ENCODE assay signal across 7 mouse cellular contexts in genomic region chr8:122610209-122610608, GRCm38 (mm10). TPM values are rescaled to one million over a fixed set of nuclear protein-coding genes. Genes with fewer than 3 reads are reported as not detected.
DNase-seq lines count a peak whose midpoint lies in the region; ATAC-seq and TF ChIP-seq lines count a peak whose summit lies in the region.

No protein-coding gene starts in this region.

- WGBS in lung, embryonic 16.5 days = 52% methylated on average over 4 of the region's 4 CpGs
- 60% methylated on average over 4 of the region's 4 CpGs for WGBS in lung, adult 2 months
- WGBS in forebrain, embryonic 16.5 days = 56% methylated on average over 4 of the region's 4 CpGs
- 68% methylated on average over 4 of the region's 4 CpGs for WGBS in limb, embryonic 13.5 days
- WGBS in neural tube, embryonic 15.5 days = 61% methylated on average over 4 of the region's 4 CpGs

- no peak for TF ChIP-seq CTCF in lung, adult 2 months (IDR thresholded peaks at IDR 0.05; ENCODE audit: insufficient read depth, low read length)

- H3K4me3 ChIP-seq in lung, embryonic 16.5 days (ENCODE audit: low read length) = no peak overlapping the region; the same call in 1 of the 2 replicates
- no peak overlapping the region for H3K4me3 ChIP-seq in lung, adult 2 months (replicated peaks; ENCODE audit: extremely low read depth, low read depth, low read length)
- no peak overlapping the region for H3K4me3 ChIP-seq in forebrain, embryonic 16.5 days (replicated peaks; ENCODE audit: low read length)
- H3K4me3 ChIP-seq in limb, embryonic 13.5 days = peak overlapping the region; percentile 76; the same call in 1 of the 2 replicates
- 0 out of 2 replicates have a peak overlapping the region, but pooled peaks have one; percentile 62 for H3K4me3 ChIP-seq in neural tube, embryonic 15.5 days (replicated peaks)

- no peak for DNase-seq in lung, adult 2 months
- no peak for DNase-seq in frontal cortex, postnatal 14 days (ENCODE audit: low spot score in 2 of 2)
- DNase-seq in ovary, postnatal 14 days (ENCODE audit: low spot score) = no peak

- H3K27me3 ChIP-seq in lung, embryonic 16.5 days (ENCODE audit: control insufficient read depth, insufficient read depth, low read depth, low read length) = no peaks in the 10 kb centered on the region
- no peaks in the 10 kb centered on the region for H3K27me3 ChIP-seq in forebrain, embryonic 16.5 days (replicated peaks; ENCODE audit: control insufficient read depth, insufficient read depth, low read length)
- no peaks in the 10 kb centered on the region for H3K27me3 ChIP-seq in limb, embryonic 13.5 days
- H3K27me3 ChIP-seq in neural tube, embryonic 15.5 days (replicated peaks) = no peaks in the 10 kb centered on the region

- ATAC-seq in lung, embryonic 16.5 days (ENCODE audit: low read depth) = no peak
- no peak for ATAC-seq in forebrain, embryonic 16.5 days
- ATAC-seq in limb, embryonic 13.5 days (ENCODE audit: low FRiP score, low read depth) = no peak
- ATAC-seq in neural tube, embryonic 15.5 days (ENCODE audit: low FRiP score) = no peak

- no peak overlapping the region for H3K27ac ChIP-seq in lung, embryonic 16.5 days (ENCODE audit: low read length)
- no peak overlapping the region for H3K27ac ChIP-seq in forebrain, embryonic 16.5 days (ENCODE audit: low read length)
- H3K27ac ChIP-seq in limb, embryonic 13.5 days = no peak overlapping the region
- no peak overlapping the region for H3K27ac ChIP-seq in neural tube, embryonic 15.5 days (replicated peaks)

- H3K36me3 ChIP-seq in lung, embryonic 16.5 days (ENCODE audit: control insufficient read depth, insufficient read depth, low read length) = peaks cover 5% of the 10 kb centered on the region; the same call in 1 of the 2 replicates
- H3K36me3 ChIP-seq in forebrain, embryonic 16.5 days (ENCODE audit: control insufficient read depth, insufficient read depth) = no peaks in the 10 kb centered on the region
- H3K36me3 ChIP-seq in limb, embryonic 13.5 days = peaks cover 14% of the 10 kb centered on the region
- peaks cover 4% of the 10 kb centered on the region; the same call in 1 of the 2 replicates for H3K36me3 ChIP-seq in neural tube, embryonic 15.5 days

- no peak overlapping the region; the same call in 1 of the 2 replicates for H3K9ac ChIP-seq in lung, embryonic 16.5 days (ENCODE audit: low read length)
- no peak overlapping the region for H3K9ac ChIP-seq in forebrain, embryonic 16.5 days (replicated peaks; ENCODE audit: low read depth, low read length)
- H3K9ac ChIP-seq in limb, embryonic 13.5 days = no peak overlapping the region
- no peak overlapping the region for H3K9ac ChIP-seq in neural tube, embryonic 15.5 days (replicated peaks)

- TF ChIP-seq POLR2A in lung, adult 2 months (IDR thresholded peaks at IDR 0.05; ENCODE audit: borderline replicate concordance, extremely low read depth, low read depth, low read length) = no peak

- peak overlapping the region; percentile 89 for H3K4me2 ChIP-seq in lung, embryonic 16.5 days (ENCODE audit: low read depth, low read length)
- peak overlapping the region; percentile 63 for H3K4me2 ChIP-seq in forebrain, embryonic 16.5 days (ENCODE audit: low read length)
- peak overlapping the region; percentile 92 for H3K4me2 ChIP-seq in limb, embryonic 13.5 days (replicated peaks)
- H3K4me2 ChIP-seq in neural tube, embryonic 15.5 days = peak overlapping the region; percentile 83

- no peaks in the 10 kb centered on the region for H3K9me3 ChIP-seq in lung, embryonic 16.5 days (ENCODE audit: control insufficient read depth, low read length)
- H3K9me3 ChIP-seq in forebrain, embryonic 16.5 days (ENCODE audit: control insufficient read depth, low read length) = no peaks in the 10 kb centered on the region
- no peaks in the 10 kb centered on the region for H3K9me3 ChIP-seq in limb, embryonic 13.5 days
- no peaks in the 10 kb centered on the region for H3K9me3 ChIP-seq in neural tube, embryonic 15.5 days (replicated peaks)

- H3K4me1 ChIP-seq in lung, embryonic 16.5 days (replicated peaks; ENCODE audit: control insufficient read depth, insufficient read depth, low read length) = peaks cover 12% of the 10 kb centered on the region
- H3K4me1 ChIP-seq in lung, adult 2 months (ENCODE audit: control insufficient read depth, insufficient read depth, low read length) = peaks cover 12% of the 10 kb centered on the region
- peaks cover 16% of the 10 kb centered on the region for H3K4me1 ChIP-seq in forebrain, embryonic 16.5 days (replicated peaks; ENCODE audit: control insufficient read depth, insufficient read depth, low read length)
- H3K4me1 ChIP-seq in limb, embryonic 13.5 days = peaks cover 21% of the 10 kb centered on the region
- H3K4me1 ChIP-seq in neural tube, embryonic 15.5 days = peaks cover 22% of the 10 kb centered on the region

RNA-seq across cellular contexts. Expression of gene Galns, which starts 1.1 kb away (rescaled TPM):
- polyA plus RNA-seq in lung, embryonic 16.5 days (2015; fragmentation: Nextera tagmentation; extraction: Ambion mirVana) = 15.0 and 15.2 TPM in 2 replicates
- polyA plus RNA-seq in lung, adult 2 months (2012; rRNA removed) = 13.8 and 14.9 TPM in 2 replicates
- polyA plus RNA-seq in forebrain, embryonic 16.5 days (2015; fragmentation: Nextera tagmentation; extraction: Ambion mirVana) = 3.8 and 4.6 TPM in 2 replicates
- 9.0 and 9.7 TPM in 2 replicates for polyA plus RNA-seq in limb, embryonic 13.5 days (2015; fragmentation: Nextera tagmentation; extraction: Ambion mirVana)
- 6.7 and 9.5 TPM in 2 replicates for polyA plus RNA-seq in neural tube, embryonic 15.5 days (2015; fragmentation: Nextera tagmentation; extraction: Ambion mirVana)

RNA-seq across cellular contexts. Expression of gene Trappc2l, which starts 1.2 kb away (rescaled TPM):
- 48.0 and 62.6 TPM in 2 replicates for polyA plus RNA-seq in lung, embryonic 16.5 days (2015; fragmentation: Nextera tagmentation; extraction: Ambion mirVana)
- 122 and 162 TPM in 2 replicates for polyA plus RNA-seq in lung, adult 2 months (2012; rRNA removed)
- 72.0 and 92.6 TPM in 2 replicates for polyA plus RNA-seq in forebrain, embryonic 16.5 days (2015; fragmentation: Nextera tagmentation; extraction: Ambion mirVana)
- polyA plus RNA-seq in limb, embryonic 13.5 days (2015; fragmentation: Nextera tagmentation; extraction: Ambion mirVana) = 49.6 and 55.6 TPM in 2 replicates
- 103 and 113 TPM in 2 replicates for polyA plus RNA-seq in neural tube, embryonic 15.5 days (2015; fragmentation: Nextera tagmentation; extraction: Ambion mirVana)

RNA-seq across cellular contexts. Expression of gene Pabpn1l, which starts 12.3 kb away (rescaled TPM):
- not detected in 2 replicates for polyA plus RNA-seq in lung, embryonic 16.5 days (2015; fragmentation: Nextera tagmentation; extraction: Ambion mirVana)
- polyA plus RNA-seq in lung, adult 2 months (2012; rRNA removed) = not detected in 2 replicates
- not detected in 2 replicates for polyA plus RNA-seq in forebrain, embryonic 16.5 days (2015; fragmentation: Nextera tagmentation; extraction: Ambion mirVana)
- polyA plus RNA-seq in limb, embryonic 13.5 days (2015; fragmentation: Nextera tagmentation; extraction: Ambion mirVana) = not detected in 2 replicates
- 0.14 TPM in 1 of 2 replicates, not detected in the other for polyA plus RNA-seq in neural tube, embryonic 15.5 days (2015; fragmentation: Nextera tagmentation; extraction: Ambion mirVana)

RNA-seq across cellular contexts. Expression of gene Aprt, which starts 33.5 kb away (rescaled TPM):
- polyA plus RNA-seq in lung, embryonic 16.5 days (2015; fragmentation: Nextera tagmentation; extraction: Ambion mirVana) = 279 and 290 TPM in 2 replicates
- 108 and 109 TPM in 2 replicates for polyA plus RNA-seq in lung, adult 2 months (2012; rRNA removed)
- 184 and 204 TPM in 2 replicates for polyA plus RNA-seq in forebrain, embryonic 16.5 days (2015; fragmentation: Nextera tagmentation; extraction: Ambion mirVana)
- polyA plus RNA-seq in limb, embryonic 13.5 days (2015; fragmentation: Nextera tagmentation; extraction: Ambion mirVana) = 335 and 351 TPM in 2 replicates
- polyA plus RNA-seq in neural tube, embryonic 15.5 days (2015; fragmentation: Nextera tagmentation; extraction: Ambion mirVana) = 189 and 207 TPM in 2 replicates

RNA-seq across cellular contexts. Expression of gene Cdt1, which starts 42.4 kb away (rescaled TPM):
- 39.1 and 41.1 TPM in 2 replicates for polyA plus RNA-seq in lung, embryonic 16.5 days (2015; fragmentation: Nextera tagmentation; extraction: Ambion mirVana)
- 11.7 and 12.2 TPM in 2 replicates for polyA plus RNA-seq in lung, adult 2 months (2012; rRNA removed)
- polyA plus RNA-seq in forebrain, embryonic 16.5 days (2015; fragmentation: Nextera tagmentation; extraction: Ambion mirVana) = 12.0 and 13.9 TPM in 2 replicates
- polyA plus RNA-seq in limb, embryonic 13.5 days (2015; fragmentation: Nextera tagmentation; extraction: Ambion mirVana) = 39.3 and 40.2 TPM in 2 replicates
- 6.8 and 15.4 TPM in 2 replicates for polyA plus RNA-seq in neural tube, embryonic 15.5 days (2015; fragmentation: Nextera tagmentation; extraction: Ambion mirVana)

Comparison
In these comparisons a context has a peak if more than half of its experiments do, and no peak if none do; other contexts are left out.
1. H3K4me3 ChIP-seq: peak in limb, embryonic 13.5 days (single experiment) and neural tube, embryonic 15.5 days (single experiment); none in lung, embryonic 16.5 days (single experiment), lung, adult 2 months (single experiment) and forebrain, embryonic 16.5 days (single experiment).
2. Peak in every context shown above with its lines, with median percentiles within 50 percentile points of each other: H3K4me2 ChIP-seq.